Mouse (Mus musculus) left cerebral cortex, postnatal 10 days (tissue): Measurements from ENCODE around the gene Ccn1. TPM values are rescaled to one million over a fixed set of nuclear protein-coding genes. Genes with fewer than 3 reads are reported as not detected.

Source experiments
- DNase-seq, 2 experiments: peaks; one replicate each; pipeline ENCODE4 v3.0.0; 2021 to 2022; ENCODE audit warnings: low spot score in 2 of 2, mixed read lengths in 1 of 2; ENCODE audit errors: extremely low spot score in 1 of 2
- intact Hi-C: fragments of 180-260 bp; cut with DNase I; formaldehyde crosslinking; loops from one replicate; pipeline ENCODE4 v1.15.1; 2025
- total RNA-seq, 2 experiments: library from RNA; stranded (reverse); gene quantifications; 2 replicates each; pipeline ENCODE4 v1.2.3; 2021

Ccn1 gene
- total RNA-seq, 2 experiments from 2014 or later: 4.6 to 8.1 TPM

DNA sequence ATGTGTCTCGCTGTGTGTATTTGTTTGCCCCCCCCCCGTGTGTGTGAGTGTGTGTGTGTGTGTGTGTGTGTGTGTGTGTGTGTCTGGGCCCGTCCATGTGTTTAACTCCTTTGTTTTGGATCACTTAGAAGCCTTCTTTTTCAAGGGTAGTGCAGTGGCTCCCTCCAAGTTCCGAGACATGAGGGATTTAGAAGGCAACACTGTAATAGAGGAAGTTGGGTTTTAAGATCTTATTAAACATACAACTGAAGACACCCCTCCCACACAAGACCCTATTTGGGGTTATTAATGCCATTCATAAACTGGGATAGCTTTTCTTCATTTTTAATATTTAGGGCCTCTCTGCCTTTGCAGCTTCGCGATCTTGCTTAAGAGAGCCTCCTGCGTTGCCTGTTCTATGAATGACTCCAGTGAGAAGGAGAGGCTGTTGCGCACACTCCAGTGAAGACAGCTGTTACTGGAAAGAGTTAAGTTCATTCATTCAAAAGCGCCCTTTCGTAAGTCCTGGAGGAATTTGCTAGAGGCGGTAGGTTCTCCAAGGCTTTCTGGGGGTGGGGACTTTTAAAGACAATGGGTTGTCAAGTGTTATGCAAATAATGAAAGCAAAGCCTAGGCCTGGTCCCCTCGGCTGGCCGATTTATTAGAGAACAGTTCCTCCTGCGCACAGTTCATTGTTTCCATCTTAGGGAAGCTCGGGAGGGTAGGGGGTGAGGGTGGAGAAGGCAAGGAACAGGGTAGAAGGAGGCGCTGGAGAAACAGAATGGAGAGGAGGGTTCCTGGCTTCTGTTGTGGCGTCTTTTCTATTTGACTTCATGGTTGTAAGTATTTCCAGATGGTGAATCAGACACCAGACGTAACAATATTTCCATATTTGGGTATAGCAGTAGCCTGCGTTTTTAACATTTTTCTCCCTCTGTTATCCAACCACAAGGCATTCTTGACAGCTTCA, 1.5 kb upstream of the Ccn1 start:
- DNase-seq: no peak
- intact Hi-C loops: no loop called here

GRCm38 (mm10) chr3:145650298-145651011, 674 bp upstream of the Ccn1 start:
- peak in 1 of 2 experiments; percentile 80 for DNase-seq
- intact Hi-C loops: no loop called here

DNA sequence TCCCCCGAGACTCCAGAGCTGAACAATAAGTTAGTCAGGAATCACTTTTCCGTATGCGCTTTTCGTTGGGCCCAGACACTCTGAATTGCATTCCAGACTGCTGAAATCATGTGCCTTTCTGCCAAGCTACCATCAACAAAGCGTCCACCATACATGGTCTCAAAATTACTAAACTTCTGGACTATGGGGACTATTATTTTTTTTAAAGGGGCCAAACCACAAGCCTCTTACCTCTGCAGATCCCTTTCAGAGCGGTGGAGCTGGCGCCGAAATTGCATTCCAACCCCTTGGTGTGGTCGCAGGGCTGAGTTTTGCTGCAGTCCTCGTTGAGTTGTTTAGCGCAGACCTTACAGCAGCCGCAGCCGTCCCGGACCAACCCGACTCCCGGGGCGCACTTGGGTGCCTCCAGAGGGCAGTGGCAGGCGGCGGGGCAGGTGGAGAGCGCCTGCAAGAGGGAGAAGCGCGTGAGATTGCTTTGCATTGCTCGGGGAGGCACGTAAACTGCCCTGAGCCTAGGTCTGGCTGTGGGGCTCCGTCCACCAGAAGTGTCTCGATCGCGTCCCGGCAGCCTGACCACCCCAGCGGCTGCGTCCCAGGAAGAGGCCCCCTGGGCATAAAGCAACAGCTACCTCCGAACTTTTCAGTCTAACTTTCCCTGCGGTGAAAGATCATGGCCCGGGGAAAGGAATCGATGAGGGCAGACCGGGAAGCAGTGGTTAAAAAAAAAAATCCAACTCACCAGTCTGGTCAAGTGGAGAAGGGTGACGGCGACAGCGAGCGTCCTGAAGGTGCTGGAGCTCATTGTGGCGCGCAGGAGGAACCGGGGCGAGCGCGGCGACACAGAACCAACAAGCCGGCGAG, 560 bp downstream of the Ccn1 start:
- intact Hi-C loops: loop anchor here (5.0 kb wide), 1 partner anchor 108 kb away; the partner anchor contains the start of gene Ddah1
- peak in 1 of 2 experiments; percentile 66 for DNase-seq

- DNase-seq: peak in 1 of 2 experiments; percentile 57
- intact Hi-C loops: loop anchor here (5.0 kb wide), 1 partner anchor 109 kb away; the partner anchor contains the start of gene Ddah1
Observed at GRCm38 (mm10) chr3:145648097-145648931, 1.5 kb downstream of the Ccn1 start.

GRCm38 (mm10) chr3:145647416-145647815, 2.4 kb downstream of the Ccn1 start:
- DNase-seq: no peak
- intact Hi-C loops: loop anchor here (5.0 kb wide), 1 partner anchor 110 kb away; the partner anchor contains the start of gene Ddah1

GRCm38 (mm10) chr3:145646666-145647065, 3.1 kb downstream of the Ccn1 start:
- DNase-seq: no peak
- intact Hi-C loops: loop anchor here (5.0 kb wide), 1 partner anchor 111 kb away; the partner anchor contains the start of gene Ddah1

- intact Hi-C loops: loop anchor here (5.0 kb wide), 1 partner anchor 111 kb away; the partner anchor contains the start of gene Ddah1
- no peak for DNase-seq
Observed at GRCm38 (mm10) chr3:145646009-145646408, 3.8 kb downstream of the Ccn1 start.

DNA sequence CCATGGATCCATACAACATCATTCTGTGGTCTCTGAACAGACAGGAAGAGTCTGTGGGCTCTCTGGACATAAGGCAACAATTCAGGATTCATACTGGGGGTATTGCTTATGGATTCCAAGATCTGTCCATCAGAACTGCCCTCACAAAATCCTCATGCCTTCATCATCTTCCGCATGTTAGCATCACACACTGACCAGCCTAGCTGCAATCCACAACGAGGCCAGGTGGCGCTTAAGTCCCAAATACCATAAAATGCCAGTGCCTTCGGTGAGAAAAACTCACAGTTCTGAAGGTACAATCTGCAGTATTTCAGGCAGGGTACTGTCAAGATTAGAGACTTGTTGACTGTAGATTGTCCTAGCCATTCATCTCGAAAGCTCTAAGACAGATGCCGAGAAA, 4.3 kb downstream of the Ccn1 start:
- DNase-seq: no peak

DNA sequence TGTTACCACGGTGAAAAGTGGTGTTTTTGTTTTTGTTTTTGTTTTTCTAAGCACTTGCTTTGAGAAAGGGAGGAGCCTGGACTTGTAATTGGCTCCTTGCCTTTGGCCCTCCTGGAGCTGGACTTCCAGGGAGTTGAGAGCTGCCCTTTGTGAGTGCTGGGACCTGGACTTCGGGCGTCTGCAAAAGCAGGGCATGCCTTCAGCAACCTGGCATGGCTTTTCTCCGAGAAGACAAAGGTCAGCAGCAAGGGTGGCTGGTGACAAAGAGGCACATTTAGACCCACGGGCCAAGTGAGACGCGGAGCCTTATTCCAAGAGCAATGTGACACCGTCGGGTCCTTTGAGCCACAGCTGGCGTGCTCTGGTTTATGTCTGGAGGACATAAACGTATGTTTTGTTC, 6.9 kb downstream of the Ccn1 start:
- intact Hi-C loops: no loop called here
- no peak for DNase-seq

More for the DNA sequence above, 4.3 kb downstream of the Ccn1 start:
- intact Hi-C loops: loop anchor here (5.0 kb wide), 1 partner anchor 112 kb away; the partner anchor contains the start of gene Ddah1

DNA sequence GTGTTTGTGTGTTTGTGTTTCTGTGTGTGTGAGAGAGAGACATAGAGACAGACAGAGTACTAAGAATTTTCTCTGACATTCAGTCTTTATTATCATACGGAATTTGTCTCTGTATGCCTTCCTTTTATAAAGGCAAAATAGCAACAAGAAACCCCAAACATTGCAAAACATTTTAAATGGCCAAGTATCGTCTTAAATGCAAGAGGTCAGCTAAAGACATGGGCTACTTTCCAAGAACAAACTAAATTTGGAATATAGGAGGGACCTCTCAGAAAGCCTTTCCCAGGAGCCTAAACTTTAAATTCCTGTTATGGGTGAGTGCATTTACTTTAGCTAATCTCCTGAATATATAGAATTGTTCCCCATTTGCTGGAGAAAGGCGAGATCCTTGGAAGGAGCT, 7.9 kb downstream of the Ccn1 start:
- no peak for DNase-seq
- intact Hi-C loops: no loop called here

GRCm38 (mm10) chr3:145641036-145641685, 8.6 kb downstream of the Ccn1 start:
- intact Hi-C loops: no loop called here
- DNase-seq: no peak

DNA sequence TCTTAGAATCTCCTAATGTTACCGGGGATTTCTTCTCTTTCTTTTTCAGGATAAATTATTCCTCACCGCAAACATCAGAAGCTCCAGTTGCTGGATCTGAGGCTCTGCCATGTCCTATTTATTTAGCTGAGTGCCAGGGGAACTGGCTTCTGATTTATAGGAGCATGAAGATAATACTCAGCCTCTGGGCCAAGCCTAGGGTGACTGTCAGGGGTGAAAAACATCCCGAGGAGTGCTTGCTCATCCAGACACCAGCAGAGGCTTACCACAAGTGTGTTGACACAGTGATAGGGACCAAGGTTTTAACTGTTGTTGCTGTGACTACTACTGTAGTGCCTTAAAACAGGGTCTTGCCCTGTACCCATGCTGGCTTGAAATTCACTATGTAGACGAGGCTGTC, 9.2 kb downstream of the Ccn1 start:
- no peak for DNase-seq
- intact Hi-C loops: no loop called here

DNA sequence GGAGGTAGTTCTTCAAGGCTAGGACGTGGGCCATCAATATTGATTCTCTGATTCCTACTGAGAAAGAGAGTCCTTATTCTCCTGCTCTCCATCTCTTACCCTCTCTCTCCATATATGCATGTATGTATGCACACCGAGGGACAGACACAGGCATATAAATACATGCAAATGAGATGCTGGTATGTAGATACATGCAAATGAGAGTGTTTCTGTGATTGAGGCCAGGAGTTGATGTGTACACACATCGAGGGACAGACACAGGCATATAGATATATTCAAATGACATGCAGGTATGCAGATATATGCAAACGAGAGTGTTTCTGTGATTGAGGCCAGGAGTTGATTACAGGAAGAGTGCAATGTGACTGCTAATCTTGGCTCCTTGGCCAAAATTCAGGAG, 9.6 kb downstream of the Ccn1 start:
- no peak for DNase-seq
- intact Hi-C loops: no loop called here

GRCm38 (mm10) chr3:145634002-145634710, 15.6 kb downstream of the Ccn1 start:
- intact Hi-C loops: no loop called here
- no peak for DNase-seq

GRCm38 (mm10) chr3:145632888-145633287, 16.9 kb downstream of the Ccn1 start:
- intact Hi-C loops: no loop called here

GRCm38 (mm10) chr3:145628643-145629042, 21.1 kb downstream of the Ccn1 start:
- DNase-seq: no peak
- intact Hi-C loops: no loop called here

More at GRCm38 (mm10) chr3:145632888-145633287, 16.9 kb downstream of the Ccn1 start:
- DNase-seq: no peak

- peak in 1 of 2 experiments; percentile 55 for DNase-seq
Observed at GRCm38 (mm10) chr3:145627830-145628229, 22.0 kb downstream of the Ccn1 start.

More at GRCm38 (mm10) chr3:145627830-145628229, 22.0 kb downstream of the Ccn1 start:
- intact Hi-C loops: no loop called here
